Mouse (Mus musculus): Measurements from ENCODE around the gene Fzr1. TPM values are rescaled to one million over a fixed set of nuclear protein-coding genes. Genes with fewer than 3 reads are reported as not detected.

Gene Fzr1
- total and polyA plus RNA-seq, 3 experiments, result 20.7 to 115 TPM; not detected in 1

- peak; percentile 76 for TF ChIP-seq USF1 (IDR thresholded peaks at IDR 0.05; ENCODE audit: low read depth, low read length)
- no peak for TF ChIP-seq USF2 (IDR thresholded peaks at IDR 0.05; ENCODE audit: borderline replicate concordance in 1 of 2, insufficient read depth in 1 of 2, low read depth in 1 of 2, low read length in 2 of 2)
- TF ChIP-seq BHLHE40 (IDR thresholded peaks at IDR 0.05; ENCODE audit: borderline replicate concordance, low read depth, low read length), result peak; percentile 55; the same call in 1 of the 2 replicates
- H3K9me3 ChIP-seq (replicated peaks; ENCODE audit: insufficient read depth, low read length), result no peaks in the 10 kb centered on the region
- DNase-seq (ENCODE audit: low read depth, low spot score), result peak; percentile 35
- peaks cover 0 to 23% of the 10 kb centered on the region in 2 experiments; a peak in 2 of 4 replicates for H3K36me3 ChIP-seq (ENCODE audit: control insufficient read depth in 1 of 2, insufficient read depth in 2 of 2, low read length in 2 of 2)
- no peaks in the 10 kb centered on the region for H3K27me3 ChIP-seq (ENCODE audit: control insufficient read depth in 1 of 2, insufficient read depth in 2 of 2, low read length in 2 of 2)
- H3K27ac ChIP-seq (ENCODE audit: control insufficient read depth, low read depth, low read length), result no peak overlapping the region
- H3K79me2 ChIP-seq (ENCODE audit: control insufficient read depth, insufficient read depth, low read length, poor library complexity), result peaks cover 17% of the 10 kb centered on the region
- peaks cover 13 to 31% of the 10 kb centered on the region in 2 experiments for H3K4me1 ChIP-seq (ENCODE audit: control insufficient read depth in 1 of 2, insufficient read depth in 2 of 2, low read length in 2 of 2)
- H3K4me3 ChIP-seq (ENCODE audit: control insufficient read depth in 1 of 2, insufficient read depth in 1 of 2, low read depth in 2 of 2, low read length in 2 of 2), result peak overlapping the region; percentile 85 to 90; a peak in 3 of 4 replicates
- H3K9ac ChIP-seq (ENCODE audit: control insufficient read depth, low read depth, low read length, poor library complexity, severe bottlenecking), result peak overlapping the region; percentile 89
Measured at GRCm38 (mm10) chr10:81385603-81386306, 7.4 kb upstream of the Fzr1 start.

- peaks cover 0 to 31% of the 10 kb centered on the region in 2 experiments; a peak in 2 of 4 replicates for H3K36me3 ChIP-seq (ENCODE audit: control insufficient read depth in 1 of 2, insufficient read depth in 2 of 2, low read length in 2 of 2)
- H3K4me3 ChIP-seq (ENCODE audit: control insufficient read depth in 1 of 2, insufficient read depth in 1 of 2, low read depth in 2 of 2, low read length in 2 of 2), result peak overlapping the region; percentile 85 to 90
- no peaks in the 10 kb centered on the region for H3K27me3 ChIP-seq (ENCODE audit: control insufficient read depth in 1 of 2, insufficient read depth in 2 of 2, low read length in 2 of 2)
- peaks cover 17% of the 10 kb centered on the region for H3K79me2 ChIP-seq (ENCODE audit: control insufficient read depth, insufficient read depth, low read length, poor library complexity)
- H3K9me3 ChIP-seq (replicated peaks; ENCODE audit: insufficient read depth, low read length), result no peaks in the 10 kb centered on the region
- peak overlapping the region; percentile 89 for H3K9ac ChIP-seq (ENCODE audit: control insufficient read depth, low read depth, low read length, poor library complexity, severe bottlenecking)
- H3K4me1 ChIP-seq (ENCODE audit: control insufficient read depth in 1 of 2, insufficient read depth in 2 of 2, low read length in 2 of 2), result peaks cover 19 to 38% of the 10 kb centered on the region in 2 experiments
- DNase-seq (ENCODE audit: low read depth, low spot score), result no peak
- TF ChIP-seq MAX (IDR thresholded peaks at IDR 0.05; ENCODE audit: low read length) (no peak), JUND (IDR thresholded peaks at IDR 0.05; ENCODE audit: low read depth, low read length) (no peak), NELFE (IDR thresholded peaks at IDR 0.05; ENCODE audit: low read depth, low read length) (no peak), MXI1 (IDR thresholded peaks at IDR 0.05; ENCODE audit: low read depth, low read length) (0 out of 2 replicates have a peak, but pooled peaks have one; percentile 5)
- H3K27ac ChIP-seq (ENCODE audit: control insufficient read depth, low read depth, low read length), result peak overlapping the region; percentile 88
Measured at GRCm38 (mm10) chr10:81384605-81384982, 6.3 kb upstream of the Fzr1 start.

- peaks cover 21 to 44% of the 10 kb centered on the region in 2 experiments for H3K4me1 ChIP-seq (ENCODE audit: control insufficient read depth in 1 of 2, insufficient read depth in 2 of 2, low read length in 2 of 2)
- peak; percentile 99 for DNase-seq (ENCODE audit: low read depth, low spot score)
- H3K9me3 ChIP-seq (replicated peaks; ENCODE audit: insufficient read depth, low read length), result no peaks in the 10 kb centered on the region
- no peaks in the 10 kb centered on the region for H3K27me3 ChIP-seq (ENCODE audit: control insufficient read depth in 1 of 2, insufficient read depth in 2 of 2, low read length in 2 of 2)
- peaks cover 17% of the 10 kb centered on the region for H3K79me2 ChIP-seq (ENCODE audit: control insufficient read depth, insufficient read depth, low read length, poor library complexity)
- H3K4me3 ChIP-seq (ENCODE audit: control insufficient read depth in 1 of 2, insufficient read depth in 1 of 2, low read depth in 2 of 2, low read length in 2 of 2), result peak within 1 kb of the TSS; percentile 85 to 90
- peaks cover 0 to 35% of the 10 kb centered on the region in 2 experiments; a peak in 2 of 4 replicates for H3K36me3 ChIP-seq (ENCODE audit: control insufficient read depth in 1 of 2, insufficient read depth in 2 of 2, low read length in 2 of 2)
- H3K27ac ChIP-seq (ENCODE audit: control insufficient read depth, low read depth, low read length), result peak within 1 kb of the TSS; percentile 88
- peak within 1 kb of the TSS; percentile 89 for H3K9ac ChIP-seq (ENCODE audit: control insufficient read depth, low read depth, low read length, poor library complexity, severe bottlenecking)
- no peak; the same call in 1 of the 2 replicates for TF ChIP-seq SMC3 (IDR thresholded peaks at IDR 0.05; ENCODE audit: low read depth, low read length)
- TF ChIP-seq NRF1 (IDR thresholded peaks at IDR 0.05; ENCODE audit: insufficient read depth, low read depth, low read length, poor library complexity, severe bottlenecking), result peak; percentile 100
- peak; percentile 92 for TF ChIP-seq HCFC1 (IDR thresholded peaks at IDR 0.05; ENCODE audit: low read depth, low read length)
- TF ChIP-seq RCOR1 (IDR thresholded peaks at IDR 0.05; ENCODE audit: low read depth, low read length), result peak; percentile 69; the same call in 1 of the 2 replicates
- peak; percentile 91 for TF ChIP-seq ELF1 (IDR thresholded peaks at IDR 0.05; ENCODE audit: low read depth, low read length)
- no peak for TF ChIP-seq POLR2AphosphoS5 (IDR thresholded peaks at IDR 0.05; ENCODE audit: borderline replicate concordance, low read depth, low read length)
- 0 out of 2 replicates have a peak, but pooled peaks have one; percentile 20 for TF ChIP-seq GATA1 (IDR thresholded peaks at IDR 0.05; ENCODE audit: low read depth, low read length)
- peak; percentile 84; the same call in 1 of the 2 replicates for TF ChIP-seq MYC (IDR thresholded peaks at IDR 0.05; ENCODE audit: low read depth, low read length)
- TF ChIP-seq POLR2A (IDR thresholded peaks at IDR 0.05; ENCODE audit: control insufficient read depth in 1 of 2, insufficient read depth in 1 of 2, low read depth in 1 of 2, low read length in 2 of 2, poor library complexity in 1 of 2), result peak; percentile 91 to 92
- peak; percentile 97 for TF ChIP-seq MAX (IDR thresholded peaks at IDR 0.05; ENCODE audit: low read length)
- peak; percentile 33; the same call in 1 of the 2 replicates for TF ChIP-seq ETS1 (IDR thresholded peaks at IDR 0.05; ENCODE audit: low read depth, low read length)
- TF ChIP-seq TCF12 (IDR thresholded peaks at IDR 0.05; ENCODE audit: low read depth, low read length), result peak; percentile 68; the same call in 1 of the 2 replicates
- peak; percentile 99 for TF ChIP-seq CHD1 (IDR thresholded peaks at IDR 0.05; ENCODE audit: low read depth, low read length)
- TF ChIP-seq CHD2 (IDR thresholded peaks at IDR 0.05; ENCODE audit: low read length), result peak; percentile 83
- TF ChIP-seq NELFE (IDR thresholded peaks at IDR 0.05; ENCODE audit: low read depth, low read length), result peak; percentile 88
- TF ChIP-seq JUND (IDR thresholded peaks at IDR 0.05; ENCODE audit: low read depth, low read length), result 0 out of 2 replicates have a peak, but pooled peaks have one; percentile 67
- TF ChIP-seq USF2 (IDR thresholded peaks at IDR 0.05; ENCODE audit: borderline replicate concordance in 1 of 2, insufficient read depth in 1 of 2, low read depth in 1 of 2, low read length in 2 of 2), result peak; percentile 59 to 94; a peak in 3 of 4 replicates
Measured at GRCm38 (mm10) chr10:81383802-81384604, 5.7 kb upstream of the Fzr1 start, which contains the start of the genes Dohh and Gm48551. Dohh (plus strand) TSS chr10:81384428. Gm48551 (plus strand) TSS chr10:81384466.

All from MEL (cell line).